Mouse (Mus musculus) right cerebral cortex, postnatal 14 days (tissue): ENCODE measurements around the gene Pdzph1.
A peak's percentile ranks its signal among the peaks of the same experiment; 100 is the strongest.

Experiments used
- DNase-seq: peaks from one replicate; pipeline ENCODE4 v3.0.0; 2022

The Pdzph1 gene

DNA sequence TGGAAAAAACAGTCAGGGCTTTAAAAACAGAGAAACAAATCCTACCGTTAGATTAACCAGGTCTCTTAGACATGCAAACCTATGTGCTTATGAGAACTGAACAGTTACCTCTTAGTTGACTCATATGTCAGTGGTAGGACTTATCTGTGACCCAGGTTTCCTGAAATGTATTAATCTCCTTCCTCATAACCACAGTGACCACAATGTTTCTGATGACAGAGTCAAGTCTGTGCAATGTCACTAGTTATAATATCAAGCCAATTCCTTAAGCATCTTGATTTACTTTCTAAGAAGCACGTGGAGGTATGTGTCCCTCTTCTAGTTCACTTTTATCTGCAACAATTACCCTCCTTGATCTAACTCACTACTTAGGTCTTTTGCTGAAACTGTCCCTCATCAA lies 68.4 kb downstream of the Pdzph1 start:
- no peak for DNase-seq

DNA sequence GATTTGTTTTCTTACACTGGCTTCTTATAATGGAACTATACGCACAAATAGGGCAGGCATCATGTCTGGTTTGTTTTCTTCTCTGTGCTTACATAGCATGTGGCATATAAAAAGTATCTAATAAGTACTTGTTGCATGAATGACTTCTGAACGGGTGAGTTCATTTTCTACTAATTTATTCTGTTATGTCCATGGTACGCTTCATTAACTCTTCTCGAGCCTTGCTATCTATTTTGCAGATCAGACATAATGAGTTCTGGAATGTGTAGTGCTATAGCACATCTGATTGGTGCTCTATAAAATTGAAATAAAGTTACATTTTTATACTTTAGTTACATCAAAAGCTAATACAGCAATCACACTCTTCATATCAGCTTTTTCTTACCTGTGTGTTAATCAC lies 71.2 kb downstream of the Pdzph1 start:
- DNase-seq = no peak

DNA sequence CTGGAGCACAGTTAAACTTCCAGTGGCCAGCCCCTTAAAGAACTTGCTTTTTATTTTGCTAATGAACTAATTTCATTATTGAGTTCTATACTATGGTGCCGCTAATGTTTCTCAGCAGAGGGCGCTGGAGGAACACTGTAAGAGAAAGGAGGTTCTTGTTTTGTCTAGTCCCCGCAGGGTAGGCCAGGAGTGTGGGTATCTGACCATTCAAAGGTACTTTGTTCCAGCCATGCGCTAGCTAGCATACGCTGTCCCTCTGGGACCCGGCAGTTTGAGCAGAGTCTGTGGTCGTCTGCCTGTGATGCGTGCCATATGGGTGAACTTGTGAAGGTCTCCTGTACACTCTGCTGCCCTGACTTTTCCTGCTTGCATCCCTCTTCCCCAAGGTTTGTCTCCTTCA lies 72.1 kb downstream of the Pdzph1 start:
- peak; percentile 45 for DNase-seq

DNA sequence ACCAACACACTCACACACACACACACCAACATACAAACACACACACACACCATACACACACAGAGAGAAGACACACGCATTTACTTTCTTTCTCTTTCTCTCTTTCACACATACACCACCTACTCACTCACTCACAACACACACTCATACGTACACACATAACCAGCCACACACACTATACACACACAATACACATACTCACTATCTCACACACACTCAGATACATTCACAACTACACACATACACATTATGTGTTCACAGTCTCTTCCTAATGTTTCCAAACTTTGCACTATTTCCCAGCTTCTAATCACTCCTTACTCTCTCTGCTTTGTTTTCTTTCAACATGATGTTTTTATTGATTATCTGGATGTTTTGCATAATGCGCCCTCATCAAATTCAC lies 72.6 kb downstream of the Pdzph1 start:
- no peak for DNase-seq

DNA sequence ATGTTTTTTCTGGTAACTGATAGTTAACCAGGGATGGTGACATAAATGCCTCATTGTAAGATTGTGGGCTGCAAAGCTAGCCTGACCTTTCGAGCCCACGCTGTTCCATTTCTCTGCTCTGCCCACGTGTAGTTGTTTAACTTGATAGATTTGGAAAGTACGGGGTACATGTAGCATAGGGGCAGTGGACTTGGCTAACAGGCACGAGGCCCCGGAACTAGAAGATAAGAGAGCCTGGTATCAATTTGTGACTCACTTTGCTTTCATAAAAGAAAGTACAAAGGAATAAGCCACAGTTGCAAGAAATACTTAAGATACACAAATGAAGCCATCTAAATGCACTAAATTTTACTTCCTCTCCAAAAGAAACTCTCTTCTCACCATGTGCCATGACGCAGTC lies 79.6 kb downstream of the Pdzph1 start:
- DNase-seq = no peak

DNA sequence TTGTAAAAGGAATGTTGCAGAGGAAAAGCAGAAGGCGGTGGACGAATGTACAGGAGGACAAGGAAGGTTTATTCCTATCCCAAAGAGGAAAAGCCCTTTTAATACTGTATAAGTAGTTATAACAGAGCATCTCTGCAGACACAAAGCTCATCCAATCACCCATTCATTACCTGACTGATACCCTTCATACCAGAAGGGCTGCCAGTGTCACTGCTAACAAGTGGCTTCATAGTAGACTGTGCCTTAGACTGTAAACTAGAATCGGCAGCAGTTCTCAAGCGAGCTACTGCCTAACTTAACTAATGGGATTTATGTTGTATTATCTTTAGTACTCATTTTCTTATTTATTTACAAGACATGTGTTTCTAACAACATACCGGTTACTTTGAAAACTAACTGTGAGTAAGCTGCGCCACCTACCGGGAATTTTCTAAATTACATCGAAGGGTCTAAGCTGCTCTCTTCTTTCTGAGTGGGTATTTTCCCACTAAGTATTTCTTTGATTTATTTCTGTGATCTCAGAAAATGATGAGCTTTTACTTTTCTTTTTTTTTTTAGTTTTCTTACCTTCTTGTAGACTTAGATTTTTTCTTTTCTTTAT lies 82.0 kb downstream of the Pdzph1 start:
- DNase-seq = peak; percentile 69

DNA sequence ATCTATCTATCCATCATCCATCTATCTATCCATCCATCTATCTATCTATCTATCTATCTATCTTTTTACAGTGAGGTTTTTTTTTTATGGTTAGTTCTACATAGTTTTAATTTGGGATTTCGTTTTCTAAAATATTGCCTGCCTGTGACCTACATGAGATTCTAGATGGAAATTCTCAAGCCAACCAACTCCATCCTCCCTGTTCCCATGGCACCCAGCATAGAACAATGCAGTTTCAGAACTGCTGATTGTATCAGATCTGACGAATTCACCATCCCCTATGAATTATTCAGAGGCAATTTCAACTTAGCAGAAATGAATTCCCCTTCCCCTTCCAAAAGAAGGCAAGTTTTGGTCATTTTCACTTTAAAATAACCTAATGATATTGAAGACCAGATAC lies 85.2 kb downstream of the Pdzph1 start:
- no peak for DNase-seq

DNA sequence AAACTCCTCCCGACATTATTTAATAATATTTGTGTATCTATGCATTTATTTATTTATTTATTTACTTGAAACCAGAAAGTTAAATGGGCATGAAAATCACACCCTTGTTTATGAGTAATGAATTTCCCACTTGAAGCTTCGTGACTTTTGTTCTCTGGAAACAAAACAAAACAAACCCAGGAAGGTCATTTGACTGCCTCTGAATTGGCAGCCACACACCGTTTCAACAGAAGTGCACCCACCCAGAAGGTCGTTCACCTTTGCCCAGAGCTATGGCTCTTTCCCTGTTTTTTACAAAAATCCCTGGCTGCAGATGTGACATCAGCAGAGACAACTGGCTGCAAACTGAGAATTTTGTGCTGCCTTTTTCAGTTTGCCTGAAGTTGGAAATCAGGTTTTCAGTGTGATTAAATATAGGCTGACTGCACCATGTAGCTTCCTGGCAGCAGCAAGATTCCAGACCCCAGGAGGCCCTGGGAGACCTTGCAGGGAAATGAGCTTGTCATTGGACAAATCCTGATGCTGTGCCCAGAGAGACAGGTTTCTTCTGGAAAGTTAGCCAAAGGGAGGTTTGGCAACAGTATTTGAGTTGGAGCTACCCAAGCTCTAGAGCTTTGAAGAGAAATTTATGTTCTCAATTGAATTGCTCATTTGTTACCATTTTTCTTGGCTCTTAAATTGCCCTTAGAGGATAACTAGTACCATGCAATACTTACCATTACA lies 99.5 kb downstream of the Pdzph1 start:
- no peak for DNase-seq

DNA sequence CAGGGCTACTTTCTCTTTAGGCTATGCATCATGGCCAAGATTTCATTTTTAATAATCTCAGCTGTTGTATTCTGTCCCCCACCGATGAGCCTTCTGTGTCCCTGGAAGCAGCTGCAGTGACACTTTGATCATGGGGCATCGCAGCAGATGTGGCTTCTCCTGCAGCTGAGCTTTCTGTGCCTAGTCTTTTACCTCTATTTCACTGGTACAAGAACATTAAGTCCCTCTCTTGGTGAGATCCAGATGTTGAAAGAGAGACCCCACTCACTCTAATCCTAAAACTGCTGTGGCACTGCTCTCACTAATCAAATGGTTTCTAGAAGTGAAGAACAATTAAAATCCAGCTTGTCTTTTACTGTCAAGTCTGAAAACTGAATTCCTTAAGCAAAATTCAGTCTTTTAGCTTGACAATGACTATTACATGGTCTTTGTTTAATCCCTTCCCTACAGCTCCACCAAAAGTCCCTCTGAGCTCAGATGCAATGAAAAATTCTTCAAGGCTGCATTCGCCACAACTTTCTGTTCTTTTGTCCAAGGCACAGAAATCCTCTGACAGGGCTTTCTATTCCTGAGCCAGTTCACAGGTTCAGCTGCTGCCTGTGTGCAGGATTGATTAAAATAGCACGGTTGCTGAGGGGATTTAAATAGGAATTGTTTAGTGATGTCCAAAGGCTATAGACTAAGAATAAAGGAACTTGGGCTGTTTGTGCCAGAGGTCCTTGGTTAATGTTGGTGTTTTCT lies 101.1 kb downstream of the Pdzph1 start:
- no peak for DNase-seq

DNA sequence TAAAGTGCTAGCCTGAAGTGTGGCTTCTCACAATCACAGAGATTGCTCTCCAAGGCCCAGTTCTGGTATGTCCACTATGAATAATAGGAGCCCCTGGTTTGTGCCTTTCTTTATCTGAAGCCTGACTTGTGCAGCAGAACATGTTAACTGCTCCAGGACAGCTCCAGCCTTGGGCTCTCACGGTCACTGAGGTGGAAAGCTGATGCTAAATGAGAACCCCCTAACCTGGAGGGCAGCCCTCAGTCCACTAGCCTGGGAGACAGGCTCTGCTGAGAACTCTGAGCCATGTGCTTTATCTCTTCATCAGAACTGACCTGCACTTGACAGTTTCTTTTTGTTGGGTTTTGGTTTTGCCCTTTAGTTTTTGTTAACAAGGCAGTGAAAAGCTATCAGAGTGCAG lies 106.8 kb downstream of the Pdzph1 start:
- DNase-seq = no peak

DNA sequence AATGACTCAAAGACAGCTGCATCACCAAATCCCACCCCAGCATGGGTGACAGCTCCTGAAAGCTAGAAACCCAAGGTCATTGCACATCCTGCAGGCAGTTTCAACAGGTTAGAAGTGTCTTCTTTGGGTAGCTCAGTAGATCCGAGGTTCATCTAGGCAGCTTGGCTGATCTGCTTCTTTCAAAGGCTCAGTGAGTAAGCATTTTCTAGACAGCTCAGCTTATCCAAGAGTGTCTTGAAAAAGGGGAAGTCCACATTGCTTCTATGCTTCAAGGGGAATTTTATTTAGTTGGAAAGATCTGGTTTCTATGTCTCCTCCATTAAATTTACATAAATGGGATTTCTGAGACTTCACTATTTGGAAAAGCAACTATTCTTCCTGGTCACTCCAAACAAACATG lies 117.8 kb downstream of the Pdzph1 start:
- no peak for DNase-seq

DNA sequence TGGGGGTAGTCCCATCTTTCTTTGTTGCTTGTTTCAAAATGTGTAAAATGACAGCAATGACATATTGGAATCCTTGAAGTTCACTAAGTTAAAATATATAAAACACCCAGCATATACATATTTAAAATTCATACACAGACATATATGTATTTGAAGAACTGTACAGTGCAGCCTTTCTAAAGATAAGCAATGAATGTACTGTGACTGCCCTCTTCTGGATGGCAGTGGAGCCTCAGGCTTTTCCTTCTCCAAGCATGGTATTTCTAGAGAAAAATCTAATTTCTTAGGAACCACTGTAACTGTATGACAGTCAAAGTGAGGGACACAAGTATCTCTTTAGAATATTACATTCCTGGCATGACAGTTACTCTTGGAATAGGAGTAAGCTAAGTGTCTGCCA lies 120.4 kb downstream of the Pdzph1 start:
- DNase-seq = peak; percentile 11
